Mouse (Mus musculus) monocyte, adult 5-6 weeks (primary cell): ENCODE results near the gene Wdr89. TPM values are rescaled to one million over a fixed set of nuclear protein-coding genes. Genes with fewer than 3 reads are reported as not detected.
A peak's percentile ranks its signal among the peaks of the same experiment; 100 is the strongest.

Experiments
- ATAC-seq: fragments of 153-309, 156-312 bp; replicated peaks from 2 replicates; pipeline ENCODE4 v1.8.0; 2017; ENCODE audit warnings: mild to moderate bottlenecking; ENCODE audit not compliant: low TSS enrichment, insufficient number of reproducible peaks, severe bottlenecking, poor library complexity, low FRiP score
- total RNA-seq: library from RNA; stranded (forward); fragments of 200-1000, 200-491, 200-594 nt; gene quantifications from 3 replicates; pipeline ENCODE4 v1.2.3, GENCODE M21; 2017

The Wdr89 gene
- total RNA-seq, 1 experiment from 2014 or later, result 18.1 TPM

DNA sequence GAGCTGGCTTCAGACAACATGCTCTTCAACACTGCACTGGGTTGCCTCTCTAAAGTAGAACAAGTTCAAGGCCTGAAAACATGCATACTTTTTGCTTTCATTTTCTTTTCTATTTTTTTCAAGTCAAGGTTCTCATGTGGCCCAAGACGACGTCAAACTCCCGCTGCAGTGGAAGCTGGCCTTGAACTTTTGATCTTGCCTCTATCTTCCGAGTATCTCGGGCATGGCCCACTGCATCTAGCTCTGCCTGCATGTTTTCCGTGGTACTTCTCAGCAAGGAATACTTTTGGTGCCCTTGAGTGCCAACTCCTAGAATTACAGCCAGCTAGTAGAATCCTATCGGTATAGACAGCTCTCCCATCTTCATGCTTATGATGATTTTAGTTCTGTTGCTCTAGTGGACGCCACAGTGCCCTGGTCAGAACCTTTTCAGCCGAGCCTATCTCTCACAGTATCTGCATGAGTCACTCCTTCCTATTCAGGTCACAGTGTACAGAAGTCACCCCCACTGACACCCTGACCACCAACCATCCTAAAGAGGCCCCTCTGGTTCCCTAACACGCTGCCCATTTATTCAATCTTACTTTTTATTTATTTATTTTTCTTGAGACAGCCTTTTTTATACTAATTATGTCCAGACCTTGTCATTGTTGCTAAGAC lies 33.4 kb downstream of the Wdr89 start:
- 0 out of 2 replicates have a peak, but pooled peaks have one; percentile 44 for ATAC-seq

DNA sequence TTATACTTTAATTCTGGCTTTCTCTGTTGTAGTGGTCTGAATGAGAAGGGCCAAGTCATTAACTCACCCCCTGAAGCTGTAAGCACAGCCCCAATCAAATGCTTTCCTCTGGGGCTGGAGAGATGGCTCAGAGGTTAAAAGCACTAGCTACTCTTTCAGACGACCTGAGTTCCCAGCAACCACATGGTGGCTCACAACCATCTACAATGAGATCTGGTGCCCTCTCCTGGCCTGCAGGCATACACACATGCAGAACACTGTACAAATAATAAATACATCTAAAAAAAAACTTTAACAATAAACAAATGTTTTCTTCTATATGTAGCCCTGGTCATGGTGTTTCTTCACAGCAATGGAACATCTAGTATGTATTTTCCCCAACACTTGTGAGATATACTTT lies 39.7 kb downstream of the Wdr89 start:
- ATAC-seq, result no peak

DNA sequence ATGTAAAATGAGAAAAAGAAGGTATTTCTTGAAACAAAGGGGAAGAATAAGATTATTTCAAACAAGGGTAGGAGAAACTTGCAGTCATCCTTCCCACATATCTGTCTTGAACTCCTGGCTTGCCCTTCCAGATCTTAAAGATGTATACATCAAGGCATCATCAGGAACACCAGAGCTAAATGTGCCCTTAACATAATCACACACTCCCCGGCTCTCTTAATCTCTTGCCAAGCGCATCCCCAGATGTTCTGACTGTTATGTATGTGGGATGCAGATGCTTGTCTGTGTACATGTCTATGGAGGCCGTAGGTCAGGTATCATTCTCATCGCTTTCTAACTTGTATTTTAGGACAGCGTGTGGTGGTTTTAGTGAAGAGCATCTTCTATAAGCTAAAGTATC lies 46.0 kb downstream of the Wdr89 start:
- ATAC-seq, result no peak

DNA sequence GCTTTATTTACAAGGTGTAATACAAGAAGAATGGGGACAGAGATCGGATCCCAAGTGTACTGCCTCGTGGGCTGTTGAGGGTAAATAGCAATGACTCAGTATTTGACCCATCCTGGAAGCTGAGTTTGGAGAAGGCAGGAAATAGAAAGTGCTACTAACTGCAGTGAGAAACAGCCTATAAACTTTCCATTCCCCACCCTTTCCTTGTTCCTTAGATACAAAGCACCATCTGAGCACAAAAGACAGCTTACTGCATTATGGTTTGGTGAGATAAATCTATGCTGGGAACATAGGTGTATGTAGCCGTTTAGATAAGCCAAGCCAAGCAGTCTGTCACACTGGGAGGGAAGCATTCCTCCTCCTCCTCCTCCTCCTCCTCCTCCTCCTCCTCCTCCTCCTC lies 46.5 kb downstream of the Wdr89 start:
- no peak for ATAC-seq

DNA sequence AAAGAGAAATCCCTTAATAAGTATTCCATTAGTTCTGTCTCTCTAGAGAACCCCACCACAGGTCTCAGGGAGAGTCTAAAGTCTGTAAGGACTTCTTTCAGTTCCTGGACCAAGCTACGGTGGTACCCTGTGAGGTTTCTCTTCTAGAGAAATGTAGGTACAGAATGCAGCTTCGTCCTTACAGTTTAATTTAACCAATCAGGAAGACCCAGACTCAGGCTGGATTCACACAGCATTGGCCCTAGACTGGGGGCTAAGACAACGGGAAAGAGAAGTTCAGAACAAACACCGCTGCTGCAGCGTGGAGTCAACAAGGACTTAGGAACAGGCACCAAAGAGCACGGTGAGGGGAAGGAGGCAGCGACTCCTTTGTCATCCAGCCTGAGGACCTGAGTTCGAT lies 52.5 kb downstream of the Wdr89 start:
- ATAC-seq, result no peak

DNA sequence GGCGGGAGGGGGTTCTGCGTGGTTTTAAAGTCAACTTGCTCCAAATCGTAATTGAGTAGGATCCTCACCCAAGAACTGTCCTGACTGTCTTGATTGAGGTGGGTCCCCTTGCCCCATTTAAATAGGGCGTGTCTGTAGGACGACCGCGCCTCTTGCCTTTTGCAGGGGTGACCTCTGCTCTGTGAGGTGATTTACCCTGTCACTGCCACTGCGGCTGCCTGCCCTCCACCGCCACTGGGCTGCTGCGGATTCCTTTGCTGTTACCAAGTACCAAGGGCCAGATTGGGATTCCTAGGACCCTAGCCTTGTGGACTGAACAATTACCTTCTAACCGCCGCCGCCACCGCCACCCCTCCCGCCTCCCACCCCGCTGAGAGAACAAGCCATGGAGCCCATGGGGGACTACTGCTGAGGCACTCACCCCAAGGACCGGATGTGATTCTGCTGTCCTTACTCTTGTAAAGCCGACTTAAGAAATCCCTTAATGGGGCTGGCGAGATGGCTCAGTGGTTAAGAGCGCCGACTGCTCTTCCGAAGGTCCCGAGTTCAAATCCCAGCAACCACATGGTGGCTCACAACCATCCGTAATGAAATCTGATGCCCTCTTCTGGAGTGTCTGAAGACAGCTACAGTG lies 53.1 kb downstream of the Wdr89 start:
- ATAC-seq, result no peak

DNA sequence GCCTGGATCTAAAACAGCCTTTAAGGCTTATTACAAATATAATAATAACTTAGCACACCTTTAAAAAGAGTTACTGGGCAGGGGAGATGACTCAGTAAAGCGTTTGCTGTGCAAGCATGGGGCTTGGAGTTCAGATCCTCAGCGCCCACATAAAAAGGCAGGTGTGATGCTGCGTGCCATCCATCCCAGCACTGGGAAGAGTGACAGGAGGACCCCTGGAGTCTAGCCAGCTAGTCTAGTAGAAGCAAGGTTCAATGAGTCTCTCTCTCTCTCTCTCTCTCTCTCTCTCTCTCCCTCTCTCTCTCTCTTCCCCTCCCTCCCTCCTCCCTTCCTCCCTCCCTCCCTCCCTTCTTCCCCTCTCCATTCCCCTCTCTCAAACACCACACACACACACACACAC lies 53.8 kb downstream of the Wdr89 start:
- no peak for ATAC-seq

DNA sequence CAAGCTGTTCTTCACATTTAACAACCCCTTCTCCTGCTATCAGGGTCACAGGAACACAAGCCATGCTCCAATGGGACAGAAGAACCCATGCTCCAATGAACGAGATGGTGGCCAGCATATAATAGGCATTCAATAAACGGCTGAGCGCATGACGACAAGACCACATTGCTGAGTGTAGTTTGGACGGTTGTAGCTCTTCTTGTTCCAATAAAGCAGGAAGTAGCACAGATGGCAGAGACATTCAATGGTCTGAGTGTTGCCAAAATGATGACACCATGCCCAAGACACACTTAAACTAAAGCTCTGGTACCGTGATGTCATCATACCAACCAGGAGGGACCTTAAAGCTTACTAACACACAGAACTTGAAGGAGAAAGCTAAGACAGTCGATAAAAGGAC lies 56.6 kb downstream of the Wdr89 start:
- no peak for ATAC-seq

DNA sequence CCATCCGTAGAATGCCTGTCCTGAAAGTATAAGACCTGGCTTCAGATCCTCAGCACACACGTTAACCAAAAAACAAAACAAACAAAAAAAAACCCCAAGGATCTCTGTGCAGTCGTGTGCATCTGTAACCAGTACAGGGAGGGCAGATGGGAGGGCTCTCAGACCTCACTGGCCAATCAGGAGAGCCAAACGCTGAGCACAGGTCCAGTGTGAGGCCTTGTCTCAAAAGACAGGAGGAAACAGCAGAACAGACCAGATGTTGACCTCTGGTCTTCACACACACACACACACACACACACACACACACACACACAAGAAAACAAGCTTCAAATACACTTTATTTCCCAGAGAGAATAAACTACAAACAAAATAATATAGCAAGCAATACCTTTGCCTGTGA lies 69.8 kb downstream of the Wdr89 start:
- ATAC-seq, result no peak

DNA sequence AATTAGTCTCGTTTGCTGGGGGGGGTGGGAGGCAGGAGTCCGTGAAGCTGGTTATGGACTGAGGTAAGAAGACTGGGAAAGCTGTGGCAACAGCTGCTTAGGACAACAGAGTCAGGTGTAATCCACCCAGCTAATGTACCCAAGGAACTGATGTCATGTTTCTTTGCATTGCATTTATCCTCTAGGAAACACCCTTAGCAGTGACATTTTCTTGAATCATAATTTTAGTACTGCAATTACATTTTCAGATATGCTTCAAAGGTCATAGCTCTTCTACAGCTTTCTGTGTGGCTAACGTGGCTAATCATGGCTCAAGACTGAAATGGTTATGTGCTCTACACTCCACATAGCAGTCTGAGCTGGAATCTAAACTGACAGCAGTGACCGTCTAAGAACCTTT lies 70.3 kb downstream of the Wdr89 start:
- ATAC-seq, result no peak

DNA sequence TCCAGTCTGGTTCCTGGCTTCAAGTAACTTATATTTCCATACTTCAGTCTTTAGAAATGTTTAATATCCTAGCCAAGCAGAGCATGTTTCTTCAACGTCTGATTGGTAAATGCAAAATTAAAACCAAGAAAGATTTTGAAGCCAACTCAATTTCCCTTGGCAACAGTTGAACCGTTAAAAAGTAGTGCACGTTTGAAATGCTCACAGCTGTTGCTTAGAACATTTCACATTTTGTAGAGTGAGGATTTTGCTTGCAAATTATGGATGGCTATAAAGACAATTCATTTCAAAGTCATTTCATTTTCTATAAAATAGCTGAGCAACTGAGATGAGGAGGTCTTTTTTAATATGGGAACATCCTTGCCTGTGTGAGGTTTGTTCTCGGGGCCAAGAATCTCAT lies 71.6 kb downstream of the Wdr89 start:
- no peak for ATAC-seq

DNA sequence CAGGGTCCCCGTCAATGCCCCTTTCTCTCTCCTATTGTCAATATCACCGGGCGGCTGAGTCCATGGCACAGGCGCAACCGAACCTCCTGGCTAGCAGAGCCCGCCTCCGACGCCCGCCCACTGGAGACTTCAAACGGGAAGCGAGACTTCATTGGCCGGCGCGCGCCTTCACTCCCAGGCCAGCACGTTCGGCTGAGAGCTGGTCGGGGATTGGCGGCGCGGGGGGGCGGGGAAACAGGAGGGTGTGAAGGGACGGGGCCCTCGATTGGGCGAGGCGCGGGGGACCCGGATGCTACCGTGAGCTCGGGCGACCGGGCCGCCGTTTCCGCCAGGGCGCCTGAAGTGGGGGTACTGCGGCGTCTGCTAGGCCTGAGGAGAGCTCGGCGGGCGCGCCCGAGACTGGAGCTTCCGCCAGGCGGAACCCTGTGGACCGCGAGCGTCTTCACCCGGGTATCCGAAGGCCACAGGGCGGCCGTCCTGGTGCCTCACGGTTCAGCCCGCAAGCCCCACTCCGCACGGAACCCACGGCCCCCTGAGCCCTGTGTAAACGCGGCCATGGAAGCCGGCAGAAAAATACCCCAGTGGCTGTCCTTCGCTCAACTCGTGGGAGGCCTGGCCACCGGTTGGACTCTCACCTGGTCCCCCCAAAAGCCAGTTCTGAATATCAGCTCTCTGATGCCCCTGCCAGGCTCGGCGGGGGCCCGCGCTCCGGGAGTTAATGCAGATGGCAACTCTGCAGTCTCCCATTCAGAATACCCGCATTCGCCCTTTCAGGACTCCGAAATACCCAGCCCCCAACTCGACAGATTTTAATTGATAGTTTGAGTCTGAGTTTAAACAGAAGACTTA lies 73.0 kb downstream of the Wdr89 start, which contains the start of gene Ppp2r5e:
Gene Ppp2r5e (minus strand): TSS at position 92 of the 849 bp plus-strand sequence.
- peak; percentile 97 for ATAC-seq

DNA sequence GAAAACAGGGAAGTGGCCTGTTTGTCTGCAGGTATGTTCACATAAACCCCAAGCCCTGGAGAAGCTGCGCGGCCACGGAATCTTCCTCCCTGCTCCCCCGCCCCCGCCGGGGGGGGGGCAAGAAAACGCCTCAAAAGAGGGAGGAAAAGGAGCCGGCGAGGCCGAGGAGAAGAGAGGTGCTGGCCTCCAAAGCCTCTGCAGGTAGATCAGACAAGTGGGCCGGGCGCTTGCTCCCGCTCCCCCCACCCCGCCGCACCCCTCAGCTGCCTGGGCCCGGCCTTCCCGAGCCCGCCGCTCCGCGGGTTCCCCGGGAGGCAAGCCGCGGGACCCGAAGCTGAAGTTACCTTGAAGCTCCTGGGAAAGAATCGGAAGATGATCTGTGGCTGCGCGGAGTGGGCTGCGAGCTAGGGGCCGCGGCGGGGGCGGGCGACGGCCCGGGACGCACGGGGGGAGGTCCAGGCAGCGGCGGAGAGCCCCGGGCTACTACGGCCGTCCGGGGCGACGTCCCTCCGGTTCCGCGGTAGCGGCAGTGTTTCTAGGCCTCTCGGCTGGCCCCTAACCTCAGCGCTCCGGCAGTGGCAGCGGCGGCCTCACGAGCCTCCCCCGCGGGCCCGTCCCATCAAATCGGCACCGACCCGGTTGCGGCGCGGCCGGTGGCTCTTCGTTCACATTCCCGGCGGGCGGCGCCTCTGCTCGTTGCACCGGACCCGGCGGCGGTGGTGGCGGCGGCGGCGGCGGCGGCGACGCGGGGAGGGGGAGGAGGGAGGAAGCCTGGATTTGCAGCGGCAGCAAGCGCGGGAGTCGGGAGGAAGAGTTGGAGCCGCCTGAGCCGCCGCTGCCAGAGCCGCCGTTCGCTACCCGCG lies 73.8 kb downstream of the Wdr89 start:
- ATAC-seq, result no peak

DNA sequence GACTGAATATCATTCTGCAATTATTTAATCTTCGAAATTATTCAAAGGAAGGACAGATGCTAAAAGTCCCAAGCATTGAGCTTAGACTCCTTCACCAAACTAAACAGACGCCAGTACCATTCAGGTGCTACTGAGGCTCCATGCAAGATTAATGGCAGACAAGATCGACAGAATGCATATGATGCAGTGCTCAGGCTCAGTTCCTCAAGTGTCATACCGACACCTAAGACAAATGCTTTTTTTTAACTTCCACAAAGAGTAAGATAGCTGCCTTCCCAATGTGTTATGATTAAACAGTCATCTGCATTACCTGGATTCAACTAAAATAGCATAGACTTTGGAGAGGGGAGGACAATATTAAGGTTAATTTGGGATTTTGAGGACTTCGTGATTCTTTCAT lies 74.9 kb downstream of the Wdr89 start:
- ATAC-seq, result no peak

DNA sequence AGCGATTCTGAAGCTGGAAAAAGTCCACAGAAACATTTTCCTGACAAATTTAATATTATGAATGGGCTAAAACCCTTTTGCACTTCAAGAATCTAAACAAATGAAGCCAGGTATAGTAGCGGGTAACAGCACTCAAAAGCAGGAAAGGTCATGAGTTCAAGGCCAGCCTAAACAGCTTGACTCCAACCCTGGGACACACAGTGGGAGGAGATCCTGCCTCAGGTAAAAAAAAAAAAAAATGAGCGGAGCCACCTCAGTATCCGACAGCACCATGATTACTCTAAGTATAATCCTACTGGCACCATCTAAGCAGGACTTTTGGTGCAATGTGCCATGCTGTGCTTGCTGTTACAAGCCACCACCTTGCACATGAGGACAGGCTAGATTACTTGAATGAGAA lies 75.5 kb downstream of the Wdr89 start:
- ATAC-seq, result no peak

DNA sequence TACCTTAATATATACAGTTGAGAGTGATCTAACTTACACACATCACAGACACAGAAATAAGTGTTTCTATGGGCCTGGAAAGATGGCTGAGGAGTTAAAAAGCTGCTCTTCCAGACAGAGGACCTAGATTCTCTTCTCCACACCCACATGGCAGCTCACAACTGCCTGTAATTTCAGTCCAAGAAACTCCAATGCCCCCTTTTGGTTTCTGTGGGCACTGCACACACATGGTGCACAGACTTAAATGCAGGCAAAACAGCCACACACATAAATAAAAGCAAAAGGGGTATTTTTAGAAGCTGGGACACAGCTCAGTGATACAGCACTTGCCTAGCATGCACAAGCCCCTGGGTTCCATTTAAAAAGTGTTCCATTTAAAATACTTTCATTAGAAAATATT lies 81.8 kb downstream of the Wdr89 start:
- ATAC-seq, result no peak

DNA sequence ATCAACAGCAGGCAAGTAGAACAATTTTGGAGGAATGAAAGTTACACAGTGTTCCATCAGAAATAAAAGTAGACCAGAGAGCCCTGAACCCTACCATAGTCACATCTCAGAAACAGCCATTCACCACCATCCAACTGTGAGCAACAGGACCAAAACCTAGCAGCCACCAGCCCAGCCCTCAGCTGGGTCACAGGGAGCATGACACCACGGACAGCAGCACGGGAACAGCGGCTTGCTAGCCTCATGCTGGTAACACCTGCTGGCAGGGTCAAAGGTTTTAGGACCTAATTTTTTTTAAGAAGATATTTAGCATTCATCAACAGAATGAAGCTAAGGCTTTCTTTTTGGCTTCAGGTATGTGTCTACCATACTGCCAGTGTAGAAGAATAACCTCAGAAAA lies 85.6 kb downstream of the Wdr89 start:
- no peak for ATAC-seq
